Mouse (Mus musculus) gastrocnemius, postnatal 25 days (tissue): Measurements from ENCODE around the gene Irf4. TPM values are rescaled to one million over a fixed set of nuclear protein-coding genes. Genes with fewer than 3 reads are reported as not detected.

Experiments used
- DNase-seq: peaks from one replicate; pipeline ENCODE4 v3.0.0; 2022
- total RNA-seq, 2 experiments: library from RNA; stranded (reverse); gene quantifications; 1 replicate in 1 of 2; 2 replicates in 1 of 2; pipeline ENCODE4 v1.2.3; 2021

The Irf4 gene
- total RNA-seq, 2 experiments from 2014 or later, result 0.28 to 1.4 TPM

DNA sequence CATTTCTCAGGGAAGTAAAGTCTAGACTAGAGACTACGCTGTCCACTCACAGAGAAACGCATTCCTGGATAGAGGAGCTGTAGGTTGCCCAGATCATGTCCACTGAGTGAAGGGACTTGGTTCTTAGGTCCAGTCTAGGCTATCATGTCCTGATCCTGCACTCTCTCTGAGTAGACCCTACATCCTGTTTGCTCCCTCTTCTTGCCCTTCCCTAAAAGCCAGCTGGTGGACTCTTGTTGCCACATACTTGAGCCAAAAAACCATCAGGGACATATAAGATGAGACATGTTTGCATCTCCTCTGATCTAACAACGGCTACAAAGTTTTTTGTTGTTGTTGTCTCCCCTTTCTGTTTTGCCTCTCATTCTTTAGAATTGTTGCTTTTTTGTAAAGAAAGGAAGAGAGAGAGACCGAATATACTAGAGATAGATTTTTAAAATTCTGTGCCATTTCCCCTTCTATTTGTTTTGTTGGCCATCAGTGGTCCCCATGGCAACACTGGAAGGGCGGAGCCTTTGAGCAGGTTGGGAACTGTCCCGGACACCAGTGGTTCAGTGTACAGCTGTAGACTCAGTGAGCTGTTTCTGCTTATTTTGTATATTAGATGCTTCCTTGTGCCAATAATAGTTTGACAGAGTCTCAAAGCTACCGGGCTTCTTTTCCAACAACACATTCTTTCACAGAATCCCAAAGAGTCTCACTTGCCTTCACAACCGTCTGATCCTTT, 15.2 kb downstream of the Irf4 start:
- peak; percentile 39 for DNase-seq

DNA sequence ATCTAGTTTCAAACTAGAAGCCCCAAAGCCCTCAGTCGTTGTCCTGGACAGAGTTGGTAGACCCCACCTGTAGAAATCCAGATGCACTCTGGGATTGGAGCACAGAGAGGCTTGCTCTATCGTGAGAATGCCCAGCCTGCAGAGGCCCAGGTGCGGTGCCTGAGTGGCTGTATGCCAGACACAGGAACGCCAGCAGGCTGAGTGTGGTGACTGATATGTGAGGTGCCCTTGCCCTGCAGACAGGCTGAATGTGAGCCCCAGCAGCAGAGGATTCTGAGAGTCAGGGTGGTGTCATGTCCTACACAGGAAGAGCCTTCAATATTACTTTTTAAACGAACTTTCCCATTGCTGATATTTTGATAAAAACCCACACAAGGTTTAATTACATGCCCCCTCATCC, 16.9 kb downstream of the Irf4 start:
- DNase-seq, result no peak

DNA sequence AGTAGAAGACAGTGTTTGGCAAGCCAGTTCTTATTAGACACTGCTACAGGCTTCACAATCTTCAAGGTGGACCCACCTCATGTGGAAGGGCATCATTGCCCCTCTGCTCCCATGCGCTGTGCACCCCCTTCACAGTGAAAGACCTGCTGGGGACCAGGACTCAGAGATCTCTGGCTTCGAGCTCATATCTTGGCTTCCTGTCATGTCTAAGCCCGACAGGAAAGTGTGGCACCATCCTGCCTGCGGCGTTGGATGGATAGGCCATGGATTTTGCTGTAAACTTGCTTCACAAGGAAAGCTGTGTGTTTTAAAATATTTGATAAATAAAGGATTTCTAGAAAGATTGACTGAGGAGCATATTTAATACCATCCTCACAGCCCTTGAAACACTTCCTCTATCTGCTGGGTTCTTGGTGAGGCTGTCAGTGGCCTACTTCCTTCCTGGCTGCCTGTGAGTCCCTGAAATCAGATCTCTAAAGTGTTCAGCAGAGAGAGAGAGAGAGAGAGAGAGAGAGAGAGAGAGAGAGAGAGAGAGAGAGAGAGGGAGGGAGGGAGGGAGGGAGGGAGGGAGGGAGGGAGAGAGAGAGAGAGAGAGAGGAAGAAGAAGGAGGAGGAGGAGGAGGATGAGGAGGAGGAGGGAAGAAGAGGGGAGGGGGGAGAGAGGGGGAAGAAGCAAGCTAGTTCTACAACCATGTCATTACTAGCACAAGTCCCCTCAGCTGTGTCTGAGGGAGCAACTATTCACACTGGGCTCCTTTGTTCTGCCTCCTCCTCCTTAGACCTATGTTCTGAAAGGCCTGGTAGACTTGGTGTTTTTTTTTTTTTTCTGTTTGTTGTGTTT, 17.8 kb downstream of the Irf4 start:
- no peak for DNase-seq

DNA sequence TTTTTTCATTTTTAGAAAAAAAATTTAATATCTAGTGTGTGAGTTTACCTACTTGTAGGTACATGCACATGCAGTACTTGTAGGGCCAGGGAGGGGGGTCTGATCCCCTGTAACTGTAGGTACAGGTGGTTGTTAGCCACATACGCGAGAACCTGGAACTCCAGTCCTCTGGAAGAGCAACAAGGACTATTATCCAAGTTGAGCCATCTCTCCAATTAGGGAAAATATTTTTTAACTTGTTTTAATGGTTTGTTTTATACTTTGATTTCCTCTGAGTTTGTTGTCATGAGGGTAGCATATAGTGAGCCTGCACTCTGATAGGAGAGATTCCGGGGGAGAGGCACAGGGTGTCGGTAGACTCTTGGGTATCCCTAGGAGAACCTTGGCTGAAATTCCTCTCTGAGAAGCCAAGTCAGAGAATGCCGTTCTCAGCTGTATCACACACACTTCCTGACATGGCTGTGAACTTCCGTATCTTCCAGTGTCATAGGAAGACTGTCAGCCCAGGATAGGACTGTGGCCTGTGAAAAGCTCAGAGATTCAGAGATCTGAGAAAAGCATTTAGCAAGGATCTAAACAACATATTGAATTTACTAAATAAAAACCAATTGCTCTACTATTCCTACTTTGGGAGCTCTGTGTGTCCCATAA, 18.6 kb downstream of the Irf4 start:
- DNase-seq, result no peak

DNA sequence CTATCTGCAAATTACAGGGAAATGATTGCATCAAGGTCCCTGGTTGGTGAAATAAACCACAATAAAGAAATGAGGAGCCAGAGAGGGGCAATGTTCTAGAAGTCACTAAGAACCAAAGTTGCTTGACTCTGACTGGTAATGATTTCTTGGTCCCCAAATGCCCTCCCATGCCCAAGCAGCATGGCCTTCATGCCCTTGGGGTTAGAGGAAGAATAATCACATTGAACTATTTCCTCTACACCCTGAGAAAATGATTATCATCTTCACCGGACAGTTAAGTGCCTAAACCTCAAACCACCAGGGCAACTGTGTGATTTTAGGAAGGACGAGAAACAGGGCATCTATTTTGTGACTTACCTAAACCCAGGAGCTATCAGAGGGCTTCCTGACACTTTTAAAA, 27.0 kb downstream of the Irf4 start:
- DNase-seq, result no peak

DNA sequence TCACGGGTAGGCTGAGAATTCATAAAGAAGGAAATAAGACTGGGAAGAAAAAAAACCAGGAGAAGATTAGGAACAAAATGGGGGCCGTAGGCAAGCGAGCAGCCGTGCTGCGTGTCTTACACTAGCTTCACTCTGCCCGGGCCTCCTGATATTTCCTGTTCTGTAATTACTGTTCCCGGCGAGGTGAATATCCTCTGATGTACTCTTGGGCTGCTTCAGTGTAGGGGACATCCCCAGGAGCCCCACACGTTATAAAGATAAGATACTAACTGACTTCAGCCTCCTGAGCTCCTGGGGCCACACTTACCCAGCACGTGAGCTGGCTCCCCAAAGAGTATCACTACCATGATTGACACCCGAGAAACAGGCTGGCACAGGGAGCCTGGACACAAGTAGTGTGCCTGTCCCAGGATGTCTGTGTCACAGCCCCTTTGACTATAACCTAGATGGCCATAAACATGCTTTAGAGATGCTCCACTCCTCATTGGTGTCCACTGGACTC, 28.7 kb downstream of the Irf4 start:
- no peak for DNase-seq

DNA sequence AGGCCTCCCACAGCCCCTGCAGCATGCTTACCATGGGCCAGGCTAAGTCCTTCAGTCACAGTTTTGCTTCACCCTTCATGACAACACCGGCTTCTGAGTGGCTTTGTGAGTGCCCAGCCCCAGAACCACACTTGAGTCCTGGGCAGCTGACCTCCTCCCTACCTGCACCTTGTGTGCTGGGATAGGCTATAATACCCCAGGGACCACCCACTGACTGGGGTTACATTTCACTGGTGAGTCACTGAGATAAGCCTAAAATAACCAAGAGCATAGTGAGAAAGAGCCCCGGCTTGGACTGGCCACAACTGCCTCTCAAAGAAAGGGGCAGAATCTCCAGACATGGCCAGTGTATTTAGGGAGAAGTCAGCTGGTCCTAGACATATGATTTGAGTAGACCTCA, 32.9 kb downstream of the Irf4 start:
- DNase-seq, result no peak

DNA sequence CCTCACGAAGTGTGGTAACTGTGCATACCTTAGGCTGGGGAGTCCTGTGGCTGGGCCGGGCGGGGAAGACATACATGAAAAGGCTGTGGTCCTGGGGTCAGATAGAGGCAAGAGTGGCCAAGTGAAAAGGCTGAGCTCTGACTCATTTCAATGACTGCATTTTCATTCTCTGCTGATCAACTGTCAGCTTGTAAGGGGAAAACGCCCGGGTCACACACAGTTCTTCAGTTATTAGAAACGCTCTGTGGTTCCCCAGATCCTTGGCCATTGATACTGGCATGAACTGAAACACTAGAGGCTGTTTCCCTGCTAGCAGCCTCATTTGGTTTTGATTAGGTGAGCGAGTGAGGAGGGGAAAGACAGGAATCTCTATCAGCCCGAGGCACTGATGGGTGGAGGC, 33.4 kb downstream of the Irf4 start:
- peak; percentile 33 for DNase-seq

DNA sequence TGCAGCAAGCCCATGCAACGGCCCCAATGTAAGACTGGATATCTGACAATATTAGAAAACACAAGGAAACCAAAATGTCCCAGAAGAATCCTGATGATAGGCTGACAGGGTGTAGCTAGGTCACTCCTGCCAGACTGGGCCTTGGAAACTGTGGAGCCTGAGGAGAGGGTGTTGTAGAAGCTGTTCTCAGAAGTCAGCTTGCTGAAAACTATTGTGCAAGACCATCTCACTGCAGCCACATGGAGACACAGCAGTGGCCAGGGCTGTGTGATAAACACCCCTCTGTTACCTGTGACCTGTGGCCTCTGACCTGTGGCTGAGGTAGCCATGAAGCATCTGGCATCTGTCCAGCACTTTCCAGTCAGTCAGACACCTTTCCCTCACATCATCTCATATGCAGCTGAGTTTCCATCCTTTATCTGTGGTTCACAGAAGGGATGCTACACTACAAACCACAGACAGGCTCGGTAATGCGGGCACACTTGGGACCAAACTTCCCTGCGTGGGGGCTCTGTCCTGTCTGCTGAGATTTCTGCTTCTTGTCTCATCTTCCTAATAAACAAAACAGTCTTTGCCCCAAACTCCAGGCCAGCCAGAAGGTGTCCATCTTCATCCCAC, 36.5 kb downstream of the Irf4 start:
- peak; percentile 50 for DNase-seq

DNA sequence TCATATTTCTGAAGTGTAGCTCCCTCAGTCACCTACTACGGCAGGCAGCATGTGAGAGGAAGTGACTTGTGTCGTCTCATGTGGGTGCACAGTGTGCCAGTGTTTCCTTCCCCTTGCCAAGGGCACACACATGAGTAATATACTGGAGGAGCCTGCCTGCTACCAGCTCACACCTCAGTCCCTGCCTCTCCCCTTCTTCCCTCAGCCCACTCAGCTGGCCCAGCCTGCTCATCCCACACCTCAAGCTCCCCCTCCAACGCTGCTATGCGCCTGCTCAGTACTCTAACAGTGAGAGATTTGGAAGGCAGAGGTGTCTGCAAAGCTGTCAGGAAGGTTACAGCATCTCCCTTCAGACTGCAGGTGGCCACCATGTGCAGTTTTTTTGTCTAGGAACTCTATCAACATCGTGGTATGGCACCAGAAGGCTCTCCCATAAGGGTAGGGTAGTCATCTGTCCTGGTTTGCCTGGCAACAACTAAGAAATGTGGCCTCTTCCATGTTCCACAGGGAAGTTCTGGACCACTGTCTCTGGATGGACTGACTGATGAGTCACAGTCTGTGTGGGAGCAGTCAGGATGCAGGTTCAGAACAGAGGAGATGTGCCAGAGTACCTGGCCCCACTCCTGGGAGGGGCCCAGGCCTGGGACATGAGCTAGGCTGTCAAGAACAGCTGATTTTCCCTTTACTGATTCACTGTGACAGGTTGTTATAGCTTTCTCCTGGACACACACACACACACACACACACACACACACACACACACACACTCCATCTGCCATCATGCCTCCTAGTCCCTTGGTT, 37.4 kb downstream of the Irf4 start:
- no peak for DNase-seq

DNA sequence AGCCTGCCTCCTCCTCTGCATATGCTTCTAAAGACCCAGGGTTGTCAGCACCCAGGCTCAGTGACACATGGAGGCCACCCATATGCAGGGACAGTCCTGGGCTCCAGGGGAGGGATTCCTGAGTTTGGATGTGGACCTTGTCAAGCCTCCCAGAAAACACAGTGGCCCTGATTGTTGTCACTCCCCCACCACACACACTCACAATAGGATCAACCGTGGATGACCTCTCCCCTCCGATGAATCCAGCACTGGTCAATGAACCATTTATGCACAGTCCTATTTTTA, 38.0 kb downstream of the Irf4 start:
- no peak for DNase-seq

DNA sequence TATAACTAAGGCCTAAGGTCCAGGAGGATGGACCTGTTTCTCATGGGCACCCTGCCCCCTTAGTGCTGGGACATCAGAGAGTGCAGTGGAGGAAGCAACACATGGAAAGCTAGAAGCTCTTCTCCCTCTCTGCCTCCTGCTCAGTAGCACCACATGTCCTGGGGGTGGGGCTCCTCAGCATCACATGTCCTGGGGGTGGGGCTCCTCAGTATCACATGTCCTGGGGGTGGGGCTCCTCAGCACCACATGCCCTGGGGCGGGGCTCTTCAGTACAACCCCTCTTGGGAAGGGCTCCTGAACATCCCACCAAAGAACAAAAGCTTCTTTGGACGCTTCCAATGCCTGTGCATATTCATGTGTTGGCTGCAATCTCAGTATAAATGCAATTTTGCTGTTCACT, 38.5 kb downstream of the Irf4 start:
- no peak for DNase-seq

DNA sequence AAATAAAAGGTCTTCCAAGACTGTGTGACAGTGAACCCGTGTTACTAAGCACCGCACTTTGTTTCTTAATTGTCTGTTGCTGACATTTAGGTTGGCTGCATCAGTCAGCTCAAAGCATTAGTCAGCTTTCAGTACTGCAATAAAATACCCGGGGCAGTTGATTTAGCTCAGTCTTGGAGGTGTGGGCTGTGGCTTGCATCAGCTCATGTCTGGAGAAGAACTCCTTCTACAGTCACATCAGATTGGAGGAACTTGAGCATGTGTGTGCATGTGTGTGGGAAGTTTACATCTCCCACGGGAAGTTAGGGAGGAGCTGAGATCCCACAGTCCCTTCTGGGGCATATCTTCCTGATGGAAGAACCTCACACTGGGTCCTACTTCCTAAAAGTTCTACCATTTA, 38.9 kb downstream of the Irf4 start:
- no peak for DNase-seq

DNA sequence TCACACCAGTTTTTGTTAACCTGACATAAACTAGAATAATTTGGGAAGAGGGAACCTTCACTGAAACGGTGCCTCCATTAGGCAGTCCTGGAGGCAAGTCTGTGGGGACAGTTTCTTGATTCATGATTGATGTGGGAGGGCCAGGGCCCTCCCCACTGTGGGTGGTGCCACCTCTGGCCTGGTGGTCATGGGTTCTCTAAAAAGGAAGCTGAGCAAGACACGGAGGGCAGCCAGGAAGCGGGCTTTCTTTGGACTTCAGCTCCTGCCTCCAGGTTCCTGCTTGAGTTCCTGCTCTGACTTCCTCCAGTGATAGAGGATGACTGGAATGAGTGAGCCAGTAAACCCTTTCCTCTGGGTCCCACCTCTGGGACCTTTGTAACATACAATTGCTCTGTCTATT, 39.4 kb downstream of the Irf4 start:
- DNase-seq, result no peak

DNA sequence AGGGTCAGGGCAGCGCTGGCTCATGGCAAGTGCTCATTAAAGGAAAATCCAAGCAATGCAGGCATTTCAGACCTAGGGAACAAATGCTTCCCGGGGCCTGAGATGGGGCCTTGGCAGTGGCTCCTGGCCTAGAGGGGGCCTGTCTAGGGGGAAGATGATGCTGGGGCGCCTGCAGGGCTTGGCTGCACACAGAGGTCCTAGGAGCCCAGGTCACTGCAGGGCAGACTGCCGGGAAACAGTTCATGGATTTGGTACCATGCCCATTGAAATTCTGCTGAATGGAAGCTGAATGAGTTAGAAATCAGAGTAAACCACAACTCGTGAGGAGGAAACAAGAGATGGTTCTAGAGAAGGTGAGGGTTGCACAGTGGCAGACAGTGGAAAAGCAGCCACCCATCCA, 41.0 kb downstream of the Irf4 start:
- no peak for DNase-seq

DNA sequence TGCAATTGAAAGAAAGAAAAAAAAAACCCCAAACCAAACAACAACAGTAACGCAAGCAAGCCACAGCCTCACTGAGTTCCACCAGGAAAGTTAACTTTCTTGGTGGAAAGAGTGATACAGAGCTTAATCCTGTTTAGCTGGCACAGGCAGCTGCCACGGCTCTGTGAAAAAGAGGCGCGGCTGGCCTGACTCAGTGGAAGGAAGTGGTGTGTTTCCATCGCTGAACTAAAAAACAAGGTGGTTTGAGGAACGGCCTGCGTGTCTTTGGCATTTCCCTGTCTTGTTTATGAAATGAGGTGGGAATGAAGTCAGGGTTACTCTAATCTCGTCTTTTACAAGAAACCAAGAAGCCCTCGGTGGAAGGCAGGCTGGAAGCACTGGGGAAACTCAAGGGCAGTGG, 43.3 kb downstream of the Irf4 start:
- no peak for DNase-seq

DNA sequence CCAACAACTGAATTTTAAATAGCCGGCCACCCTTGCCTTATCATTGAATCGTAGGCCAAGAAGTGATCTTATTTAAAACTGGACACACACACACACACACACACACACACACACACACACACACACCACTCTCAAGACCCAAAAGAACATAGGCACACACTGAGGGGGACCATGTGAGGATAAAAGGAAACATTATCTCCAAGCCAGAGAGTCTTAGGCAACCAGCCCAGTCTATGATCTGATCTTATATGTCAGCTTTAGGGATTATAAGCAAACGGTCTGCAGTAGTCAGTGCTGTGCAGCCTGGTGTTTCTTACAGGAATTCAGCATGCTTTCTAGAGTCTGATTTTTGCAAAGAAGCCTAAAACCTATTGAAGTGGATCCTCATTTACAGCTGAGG, 43.7 kb downstream of the Irf4 start:
- DNase-seq, result no peak

DNA sequence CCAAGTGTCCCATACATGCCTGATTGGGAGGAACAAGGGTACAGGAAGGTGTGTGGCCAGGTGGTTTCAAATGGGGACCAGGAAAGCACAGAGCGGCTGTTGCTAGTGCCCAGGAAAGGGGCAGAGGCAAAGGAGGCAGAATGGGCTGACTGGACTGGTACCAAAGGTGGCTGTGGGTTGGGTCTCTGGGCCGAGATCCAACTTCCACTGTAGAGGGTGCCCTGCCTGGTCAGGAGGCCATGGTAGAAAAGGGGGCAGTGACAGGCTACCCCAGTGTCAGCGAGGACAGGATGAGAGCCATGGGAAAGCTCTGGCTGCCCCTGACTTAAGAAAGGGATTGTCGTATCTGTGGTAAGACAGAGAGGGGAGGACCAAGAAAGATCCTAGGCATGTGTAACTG, 44.2 kb downstream of the Irf4 start:
- DNase-seq, result no peak

DNA sequence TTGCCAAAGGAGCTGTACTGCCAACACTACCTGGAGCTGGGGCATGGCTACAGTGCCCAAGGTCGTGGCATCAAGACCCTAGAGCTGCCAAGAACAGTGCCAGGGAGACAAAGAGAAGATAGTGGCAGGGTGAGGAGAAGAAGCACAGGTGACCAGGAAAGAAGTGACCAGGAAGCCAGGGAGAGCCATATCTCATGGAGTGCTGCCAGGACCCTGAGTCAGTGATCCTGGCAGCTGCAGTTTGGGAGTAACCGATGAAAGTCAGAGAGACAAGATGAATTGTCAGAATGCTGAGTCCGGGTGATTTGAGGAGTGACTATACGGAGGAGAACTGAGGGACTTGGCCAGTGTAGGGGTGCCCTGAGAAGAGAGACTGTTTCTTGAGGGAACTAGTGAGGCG, 44.6 kb downstream of the Irf4 start:
- no peak for DNase-seq

DNA sequence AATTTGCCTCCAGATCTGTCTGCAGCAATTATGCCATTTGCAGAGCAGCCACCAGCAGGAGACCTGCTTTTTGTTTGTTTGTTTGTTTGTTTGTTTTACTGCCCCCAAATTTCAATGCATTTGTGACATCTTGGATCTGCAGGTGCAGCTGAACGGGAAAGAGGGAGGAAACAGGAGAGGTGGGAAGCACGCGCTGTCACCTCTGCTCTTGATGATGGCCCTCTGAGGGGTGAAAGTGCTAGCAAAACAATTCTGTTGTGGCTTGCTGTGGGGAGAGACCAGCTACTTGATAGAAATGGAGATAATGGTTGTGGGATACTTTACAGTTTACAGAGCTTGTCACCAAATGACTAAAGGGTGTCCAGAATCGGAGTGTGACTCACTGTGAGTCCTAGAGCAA, 46.9 kb downstream of the Irf4 start:
- no peak for DNase-seq

DNA sequence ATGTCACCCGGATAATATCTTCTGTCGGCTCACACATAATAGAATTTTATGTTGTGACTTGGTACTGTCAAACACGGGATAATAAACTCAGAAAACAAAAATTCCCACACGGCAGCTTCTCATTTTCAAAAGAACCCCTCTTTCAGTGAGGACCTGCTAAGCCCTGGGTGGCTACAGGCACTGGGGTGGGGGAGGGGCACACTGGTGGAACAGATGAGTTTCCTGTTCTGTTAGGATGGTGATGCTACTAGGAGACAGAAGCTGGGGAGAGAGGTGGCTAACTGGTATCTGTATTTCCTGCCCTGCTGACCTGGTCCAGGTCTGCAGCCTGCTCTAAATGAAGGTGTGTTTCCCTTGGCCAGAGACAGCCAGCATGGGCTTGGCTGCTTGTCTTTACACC, 52.9 kb downstream of the Irf4 start:
- no peak for DNase-seq

DNA sequence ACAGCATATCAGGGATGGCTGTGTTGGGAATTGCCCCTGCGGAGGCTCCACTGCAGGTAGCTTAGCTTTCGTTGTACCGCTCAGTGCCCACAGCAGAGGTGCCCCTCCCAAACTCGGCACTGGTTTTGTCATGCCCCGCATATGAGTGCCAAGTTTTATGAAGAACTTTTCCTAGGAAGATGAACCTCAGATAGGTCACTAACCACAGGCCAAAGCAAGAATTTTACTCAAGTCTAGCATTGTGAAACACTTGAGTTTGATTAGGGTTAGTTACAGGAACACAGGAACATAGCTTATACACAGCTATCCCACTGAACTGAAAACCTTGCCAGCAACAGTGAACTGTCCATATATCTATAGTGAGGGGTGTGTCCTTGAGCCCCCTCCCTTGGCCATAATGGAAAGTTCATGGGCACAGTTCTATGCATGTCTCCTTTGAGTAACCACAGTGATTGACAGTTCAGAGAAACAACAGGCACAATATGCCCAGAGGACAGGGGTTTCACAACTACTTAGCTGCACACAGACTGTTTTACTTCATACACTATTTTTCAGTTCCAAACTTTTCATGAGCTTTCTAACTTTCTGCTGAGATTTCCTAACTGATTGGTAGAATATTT, 53.4 kb downstream of the Irf4 start:
- DNase-seq, result no peak
